ENCODE assay signal across 27 mouse cellular contexts in genomic region chr3:20007275-20007674, GRCm38 (mm10).
"Had no signal": no experiment of that assay in that cellular context is flagged by ENCODE, and none has a peak within 500 bp of the region (broad histone marks: within the 10 kb centered on the region; RNA-seq: fewer than 3 reads in every experiment).

No protein-coding gene starts in this region.

- H3K4me2 ChIP-seq: heart, embryonic 12.5 days; hindbrain, embryonic 12.5 days; hindbrain, embryonic 14.5 days; kidney, embryonic 15.5 days; limb, embryonic 13.5 days; limb, embryonic 15.5 days; liver, embryonic 12.5 days had no signal

- H3K4me1 ChIP-seq: heart, embryonic 10.5 days; heart, embryonic 12.5 days; hindbrain, embryonic 10.5 days; hindbrain, embryonic 12.5 days; kidney, embryonic 15.5 days; liver, embryonic 12.5 days had no signal

- H3K27ac ChIP-seq: gastrocnemius, adult 2 months; heart, embryonic 10.5 days; hindbrain, embryonic 10.5 days; hindbrain, embryonic 12.5 days; hindbrain, embryonic 14.5 days; kidney, embryonic 15.5 days; kidney, postnatal 0 days; limb, embryonic 13.5 days; limb, embryonic 15.5 days; liver, embryonic 12.5 days; liver, embryonic 14.5 days had no signal

- H3K9me3 ChIP-seq: heart, embryonic 10.5 days; heart, embryonic 12.5 days; hindbrain, embryonic 10.5 days; hindbrain, embryonic 12.5 days; kidney, embryonic 15.5 days; limb, embryonic 13.5 days; limb, embryonic 15.5 days; liver, embryonic 12.5 days had no signal

- DNase-seq: gastrocnemius, adult 2 months; gastrocnemius, postnatal 10 days; gastrocnemius, postnatal 25 days; heart, adult 18-20 months; heart, postnatal 10 days; heart, postnatal 4 days; kidney, adult 11 months; kidney, adult 2 months; kidney, adult 9 months; kidney, postnatal 14 days; kidney, postnatal 36 days; layer of hippocampus, adult 9-11 months; layer of hippocampus, postnatal 36 days; left cerebral cortex, postnatal 4 days had no signal

- ATAC-seq: hindbrain, embryonic 16.5 days; inflammation-experienced regulatory T-cells, adult 6 months; liver, embryonic 12.5 days had no signal

- H3K27me3 ChIP-seq: heart, embryonic 12.5 days; hindbrain, embryonic 12.5 days; kidney, embryonic 15.5 days; limb, embryonic 13.5 days; limb, embryonic 15.5 days; liver, embryonic 12.5 days had no signal

- H3K4me3 ChIP-seq: gastrocnemius, adult 2 months; heart, embryonic 10.5 days; heart, embryonic 12.5 days; hindbrain, embryonic 10.5 days; hindbrain, embryonic 12.5 days; kidney, embryonic 15.5 days; limb, embryonic 13.5 days; limb, embryonic 15.5 days; liver, embryonic 12.5 days had no signal

- H3K9ac ChIP-seq: heart, embryonic 12.5 days; hindbrain, embryonic 12.5 days; hindbrain, embryonic 14.5 days; kidney, embryonic 15.5 days; limb, embryonic 13.5 days; limb, embryonic 15.5 days; liver, embryonic 12.5 days; liver, embryonic 14.5 days had no signal
